In genomic region chr10:59967309-59967942, GRCm38 (mm10) we compare ENCODE assay signal across 9 mouse cellular contexts. TPM values are rescaled to one million over a fixed set of nuclear protein-coding genes. Genes with fewer than 3 reads are reported as not detected.
DNase-seq lines count a peak whose midpoint lies in the region; ATAC-seq and TF ChIP-seq lines count a peak whose summit lies in the region.
"Had no signal": no experiment of that assay in that cellular context is flagged by ENCODE, and none has a peak within 500 bp of the region (broad histone marks: within the 10 kb centered on the region; RNA-seq: fewer than 3 reads in every experiment).

No protein-coding gene starts in this region.

- H3K9me3 ChIP-seq in lung, embryonic 14.5 days (ENCODE audit: low read depth, low read length) = no peaks in the 10 kb centered on the region
- H3K9me3 ChIP-seq in limb, embryonic 12.5 days = no peaks in the 10 kb centered on the region

- no peak for TF ChIP-seq CTCF in lung, embryonic 14.5 days (IDR thresholded peaks at IDR 0.05; ENCODE audit: low read depth)

- no peak overlapping the region for H3K4me2 ChIP-seq in lung, embryonic 14.5 days
- no peak overlapping the region for H3K4me2 ChIP-seq in limb, embryonic 12.5 days

- no peak overlapping the region for H3K9ac ChIP-seq in lung, embryonic 14.5 days
- no peak overlapping the region for H3K9ac ChIP-seq in limb, embryonic 12.5 days (replicated peaks)

- DNase-seq in lung, embryonic 14.5 days = peak; percentile 33
- DNase-seq in lung, postnatal 4 days = no peak
- peak; percentile 42 for DNase-seq in cerebellum, adult 8-10 months
- DNase-seq in heart, adult 8-10 months (ENCODE audit: low spot score) = peak; percentile 80
- DNase-seq in frontal cortex, postnatal 10 days (ENCODE audit: low spot score in 2 of 2) = no peak
- no peak for DNase-seq in spleen, adult 12 weeks (ENCODE audit: low spot score)
- DNase-seq: lung, adult 2 months had no signal

- H3K36me3 ChIP-seq in lung, embryonic 14.5 days (ENCODE audit: insufficient read depth) = no peaks in the 10 kb centered on the region
- H3K36me3 ChIP-seq in limb, embryonic 12.5 days = no peaks in the 10 kb centered on the region

- H3K27ac ChIP-seq in lung, embryonic 14.5 days (ENCODE audit: low read depth) = no peak overlapping the region
- H3K27ac ChIP-seq in limb, embryonic 12.5 days = 0 out of 2 replicates have a peak overlapping the region, but pooled peaks have one; percentile 37

- ATAC-seq in lung, embryonic 14.5 days (ENCODE audit: insufficient read depth) = no peak
- no peak for ATAC-seq in limb, embryonic 12.5 days (ENCODE audit: insufficient number of reproducible peaks, insufficient read depth, low FRiP score, low TSS enrichment, low read depth)
- ATAC-seq: inflammation-experienced regulatory T-cells, adult 6 months had no signal

- H3K27me3 ChIP-seq in lung, embryonic 14.5 days (ENCODE audit: insufficient read depth, low read length) = no peaks in the 10 kb centered on the region
- H3K27me3 ChIP-seq in limb, embryonic 12.5 days = no peaks in the 10 kb centered on the region

- H3K4me1 ChIP-seq in lung, embryonic 14.5 days (ENCODE audit: insufficient read depth) = peaks cover 18% of the 10 kb centered on the region
- peaks cover 55% of the 10 kb centered on the region for H3K4me1 ChIP-seq in limb, embryonic 12.5 days (replicated peaks)

- H3K4me3 ChIP-seq in lung, embryonic 14.5 days (ENCODE audit: low read depth, low read length) = no peak overlapping the region
- no peak overlapping the region for H3K4me3 ChIP-seq in limb, embryonic 12.5 days (replicated peaks)

- 65% methylated on average over 6 of the region's 6 CpGs for WGBS in lung, embryonic 14.5 days
- 86% methylated on average over 6 of the region's 6 CpGs for WGBS in limb, embryonic 12.5 days

RNA-seq across cellular contexts. Expression of gene Ddit4, which starts 15.8 kb away (rescaled TPM):
- polyA plus RNA-seq in lung, embryonic 14.5 days (2014; fragmentation: Nextera tagmentation; extraction: Ambion mirVana) = 3.0 and 3.5 TPM in 2 replicates
- 10 to 100 TPM; 22.1 to 74.4 (median 55.6) TPM for total RNA-seq in heart, adult 8-10 months (2022)
- 90.7 and 91.8 TPM in 2 replicates for polyA plus RNA-seq in limb, embryonic 12.5 days (2016; fragmentation: Nextera tagmentation; extraction: Ambion mirVana)

RNA-seq across cellular contexts. Expression of gene Ascc1, which starts 35.2 kb away (rescaled TPM):
- polyA plus RNA-seq in lung, embryonic 14.5 days (2014; fragmentation: Nextera tagmentation; extraction: Ambion mirVana) = 34.7 and 35.3 TPM in 2 replicates
- total RNA-seq in heart, adult 8-10 months (2022) = 10 to 100 TPM; 22.3 to 26.7 (median 24.4) TPM
- polyA plus RNA-seq in limb, embryonic 12.5 days (2016; fragmentation: Nextera tagmentation; extraction: Ambion mirVana) = 44.2 and 46.7 TPM in 2 replicates

RNA-seq across cellular contexts. Expression of gene Anapc16, which starts 35.5 kb away (rescaled TPM):
- 108 and 109 TPM in 2 replicates for polyA plus RNA-seq in lung, embryonic 14.5 days (2014; fragmentation: Nextera tagmentation; extraction: Ambion mirVana)
- total RNA-seq in heart, adult 8-10 months (2022) = 10 to 100 TPM; 59.0 to 88.1 (median 74.3) TPM
- 126 and 132 TPM in 2 replicates for polyA plus RNA-seq in limb, embryonic 12.5 days (2016; fragmentation: Nextera tagmentation; extraction: Ambion mirVana)

Comparison
In these comparisons a context has a peak if more than half of its experiments do, and no peak if none do; other contexts are left out.
1. DNase-seq: peak in lung, embryonic 14.5 days (single experiment), cerebellum, adult 8-10 months (single experiment) and heart, adult 8-10 months (single experiment); none in lung, postnatal 4 days (0 of 2), frontal cortex, postnatal 10 days (0 of 2) and spleen, adult 12 weeks (single experiment).
2. RNA of gene Ddit4, which starts 15.8 kb away (polyA plus RNA-seq): 90.7 to 91.8 TPM in limb, embryonic 12.5 days; 3.0 to 3.5 TPM in lung, embryonic 14.5 days; every median in the first group is over 10 times any median in the second.